Mouse (Mus musculus) monocyte, adult 2 months (primary cell): Measurements from ENCODE around the gene Olfml2a.
"Not testable (repeated sequence)": the region's sequence is repeated elsewhere in the genome, so short reads cannot be mapped to it uniquely, and the experiment has no call there.

ENCODE experiments used
- DNase-seq, 2 experiments: peaks; one replicate each; pipeline ENCODE4 v3.0.0; 2022; ENCODE audit warnings: low spot score in 2 of 2, low read depth in 1 of 2

The Olfml2a gene

DNA sequence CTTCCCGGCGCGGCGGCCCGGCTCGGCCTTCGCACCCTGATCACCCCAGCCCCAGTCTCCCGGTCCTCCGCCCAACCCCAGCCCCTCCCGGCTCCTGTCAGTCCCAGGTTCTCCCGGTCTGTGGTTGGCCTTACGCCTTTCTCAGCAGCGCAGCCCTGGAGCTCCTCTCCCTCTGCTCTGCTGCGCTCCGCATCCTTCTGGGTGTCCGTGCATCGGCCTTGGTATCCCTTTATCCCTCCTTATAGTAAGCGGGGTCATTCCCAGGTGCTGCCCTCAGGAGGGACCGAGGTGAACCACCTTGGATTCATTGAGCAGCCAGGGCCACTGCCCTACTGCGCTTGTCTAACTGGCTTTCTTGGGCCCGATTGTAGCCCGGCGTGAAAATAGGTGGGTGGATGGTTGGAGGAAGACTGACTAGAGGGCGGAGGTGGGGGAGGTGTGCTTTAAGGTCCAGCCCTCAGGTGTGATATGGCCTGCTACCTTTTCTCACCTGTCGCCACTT lies 76.6 kb downstream of the Olfml2a start:
- DNase-seq = no peak

GRCm38 (mm10) chr2:39008954-39009365 lies 77.2 kb downstream of the Olfml2a start:
- DNase-seq = no peak

GRCm38 (mm10) chr2:39010144-39010543 lies 78.4 kb downstream of the Olfml2a start:
- not testable (repeated sequence) for DNase-seq

- DNase-seq = no peak
Measured at GRCm38 (mm10) chr2:39011264-39011663, 79.5 kb downstream of the Olfml2a start.

- DNase-seq = no peak
Measured at GRCm38 (mm10) chr2:39011971-39012370, 80.2 kb downstream of the Olfml2a start.

DNA sequence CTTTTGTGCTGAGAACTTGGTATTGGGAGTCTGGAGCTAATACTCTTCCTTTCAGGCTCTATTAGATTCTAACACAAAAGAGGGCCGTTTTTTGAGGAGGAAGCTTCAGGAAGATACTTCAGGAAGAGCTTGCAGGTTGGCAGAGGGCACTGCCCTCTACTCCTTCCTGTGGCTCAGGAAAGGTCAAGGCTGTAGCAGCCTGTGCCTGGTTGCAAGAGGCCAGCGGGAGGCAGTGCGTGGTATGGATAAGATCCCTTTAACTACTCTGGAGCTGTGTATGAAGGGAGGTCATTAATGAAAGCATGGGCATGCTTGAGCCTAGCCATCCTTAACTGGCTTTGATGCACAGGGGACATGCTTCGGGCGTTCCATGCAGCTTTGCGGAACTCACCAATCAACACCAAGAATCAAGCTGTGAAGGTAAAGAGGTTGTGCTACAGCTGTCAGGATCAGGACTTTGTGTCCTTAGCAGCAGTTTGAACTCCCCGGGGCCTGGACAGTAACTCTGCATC lies 81.0 kb downstream of the Olfml2a start:
- DNase-seq = no peak
